Mouse (Mus musculus) testis, adult 2 months (tissue): ENCODE data around the gene Gm20518.

Experiments used
- CTCF ChIP-seq: fragments of 200-500 bp; IDR thresholded peaks from 2 replicates; pipeline ENCODE4 v1.5.1; 2012; ENCODE audit warnings: low read depth, mild to moderate bottlenecking, inconsistent platforms, low read length, moderate library complexity; ENCODE audit not compliant: control insufficient read depth, insufficient read depth, insufficient replicate concordance
- POLR2A ChIP-seq: fragments of 200-500 bp; IDR thresholded peaks from 2 replicates; pipeline ENCODE4 v1.6.1; 2012; ENCODE audit warnings: low read depth, mild to moderate bottlenecking, inconsistent platforms, low read length, moderate library complexity; ENCODE audit not compliant: control insufficient read depth

- TF ChIP-seq CTCF, result no peak
- no peak for TF ChIP-seq POLR2A
These were observed 43.0 kb upstream of the Gm20518 start for GRCm38 (mm10) chr16:17934445-17934910.
